Mouse (Mus musculus) midbrain, embryonic 11.5 days (tissue): ENCODE results near the gene Ifnl3. TPM values are rescaled to one million over a fixed set of nuclear protein-coding genes. Genes with fewer than 3 reads are reported as not detected.

Experiments
- ATAC-seq: fragments of 200-750 bp; cut with Nextera tagmentation; 2 replicates; pipeline ENCODE4 v1.8.0; 2017; ENCODE audit warnings: moderate TSS enrichment, moderate library complexity; ENCODE audit not compliant: low FRiP score
- DNase-seq: peaks from one replicate; pipeline ENCODE4 v3.0.0; 2015; ENCODE audit warnings: low spot score; ENCODE audit errors: missing footprints
- H3K27ac ChIP-seq: fragments of 300-500 bp; sonication (generic); 2 replicates; pipeline ENCODE4 v1.5.1; 2014; ENCODE audit warnings: low read depth, low read length
- H3K27me3 ChIP-seq: fragments of 300-500 bp; sonication (generic); 2 replicates; pipeline ENCODE4 v1.6.1; 2014; ENCODE audit warnings: mild to moderate bottlenecking, low read length, moderate library complexity, mixed read lengths; ENCODE audit not compliant: control insufficient read depth, insufficient read depth
- H3K36me3 ChIP-seq: fragments of 300-500 bp; sonication (generic); 2 replicates; pipeline ENCODE4 v1.6.1; 2014; ENCODE audit warnings: mild to moderate bottlenecking, low read length, moderate library complexity, mixed read lengths; ENCODE audit not compliant: control insufficient read depth, insufficient read depth
- H3K4me1 ChIP-seq: fragments of 300-500 bp; sonication (generic); 2 replicates; pipeline ENCODE4 v1.6.1; 2014; ENCODE audit warnings: low read length; ENCODE audit not compliant: control insufficient read depth, insufficient read depth
- H3K4me2 ChIP-seq: fragments of 300-500 bp; sonication (generic); 2 replicates; pipeline ENCODE4 v1.6.1; 2014; ENCODE audit warnings: mild to moderate bottlenecking, moderate library complexity
- H3K4me3 ChIP-seq: fragments of 300-500 bp; sonication (generic); 2 replicates; pipeline ENCODE4 v1.5.1; 2014; ENCODE audit warnings: low read depth, low read length
- H3K9ac ChIP-seq: fragments of 300-500 bp; sonication (generic); 2 replicates; pipeline ENCODE4 v1.6.1; 2014; ENCODE audit warnings: low read length
- H3K9me3 ChIP-seq: fragments of 300-500 bp; sonication (generic); 2 replicates; pipeline ENCODE4 v1.6.1; 2016; ENCODE audit warnings: low read length; ENCODE audit not compliant: control insufficient read depth
- WGBS: fragments of 180-500 bp; shearing (Covaris S2); extraction: QIAGEN DNeasy Blood & Tissue Kit; methylation state at CpG from one replicate; pipeline ENCODE4 v1.1.7; 2014; 5-methylcytosine and 5-hydroxymethylcytosine counted together
- microRNA-seq: library from miRNA; unstranded; fragments of <30 nt; microRNA quantifications from one replicate; pipeline ENCODE4, GENCODE M21; 2017
- polyA plus RNA-seq: library from polyadenylated mRNA; unstranded; fragments of >200 nt; fragmentation: Nextera tagmentation; extraction: Ambion mirVana; gene quantifications from 2 replicates; pipeline ENCODE4 v1.2.1, GENCODE M21; 2014

Ifnl3 gene
- polyA plus RNA-seq, 1 experiment from 2014 or later: not detected

DNA sequence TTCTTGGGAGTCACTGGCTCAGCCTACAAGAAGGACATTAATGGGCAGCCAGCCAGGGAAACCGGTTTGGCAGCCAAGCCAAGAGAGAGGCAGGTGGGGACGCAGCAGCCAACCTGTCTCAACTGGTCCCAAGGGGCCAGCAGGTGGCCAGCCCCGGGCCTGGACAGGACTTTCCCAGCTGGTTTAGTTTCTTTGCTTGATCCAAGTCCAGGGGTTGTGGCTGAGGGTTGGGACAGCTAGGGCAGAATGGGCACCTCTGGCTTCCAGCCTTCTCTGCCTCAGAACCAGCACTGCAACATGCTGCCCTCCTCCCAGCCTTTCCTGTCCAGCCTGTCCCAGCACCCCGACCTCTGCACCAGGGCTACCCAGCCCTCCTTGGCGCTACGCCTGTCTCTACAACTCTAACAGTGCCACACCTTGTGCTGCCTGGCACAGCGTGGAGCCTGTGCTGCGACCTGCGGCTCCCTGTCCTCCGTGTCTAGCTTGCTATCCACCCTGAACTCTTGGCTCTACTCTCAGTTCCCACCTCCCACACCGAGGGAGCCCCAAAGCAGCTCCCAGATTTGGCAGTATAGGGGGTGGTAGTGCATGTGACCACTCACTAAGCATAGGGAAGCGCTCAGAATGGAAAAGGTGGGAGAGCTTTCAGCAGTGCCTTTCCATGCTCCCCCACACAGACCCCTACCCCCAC, 47.8 kb downstream of the Ifnl3 start:
- Histone ChIP-seq H3K36me3 (peaks cover 8% of the 10 kb centered on the region; the same call in 1 of the 2 replicates), H3K27me3 (no peaks in the 10 kb centered on the region), H3K9me3 (no peaks in the 10 kb centered on the region), H3K9ac (no peak overlapping the region), H3K4me2 (no peak overlapping the region), H3K4me3 (no peak overlapping the region), H3K4me1 (no peaks in the 10 kb centered on the region), H3K27ac (no peak overlapping the region)
- 74% methylated on average over 12 of the region's 12 CpGs for WGBS
- DNase-seq (no peak), ATAC-seq (no peak)

GRCm38 (mm10) chr7:28570982-28571682, 48.5 kb downstream of the Ifnl3 start:
- no peaks in the 10 kb centered on the region for H3K27me3 ChIP-seq
- 67% methylated on average over 5 of the region's 5 CpGs for WGBS
- H3K9ac ChIP-seq: no peak overlapping the region

DNA sequence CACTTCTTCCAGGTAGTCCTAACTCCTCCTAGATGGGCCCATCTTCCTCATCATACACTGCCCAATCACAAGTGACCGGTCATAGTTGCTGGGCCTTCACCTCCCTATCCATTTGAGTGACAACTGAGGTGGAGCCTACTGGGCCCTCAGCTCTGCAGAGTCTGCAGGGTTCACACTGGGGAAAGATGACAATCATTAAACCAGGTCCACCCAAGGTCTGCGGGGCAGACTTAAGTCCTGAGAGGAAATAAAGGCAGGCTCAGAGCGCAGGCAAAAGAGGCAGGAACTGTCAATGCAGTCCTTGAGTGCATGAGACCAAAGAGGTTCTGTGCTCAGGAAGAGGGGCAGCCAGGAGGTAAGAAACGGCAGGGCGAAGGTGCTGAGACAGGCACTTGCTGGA, 50.1 kb downstream of the Ifnl3 start:
- no peak for DNase-seq
- no peak for ATAC-seq
- H3K4me1 ChIP-seq: no peaks in the 10 kb centered on the region
- H3K27me3 ChIP-seq: no peaks in the 10 kb centered on the region
- 93% methylated on average over 5 of the region's 5 CpGs for WGBS
- H3K36me3 ChIP-seq: no peaks in the 10 kb centered on the region
- no peak overlapping the region for H3K27ac ChIP-seq
- H3K9me3 ChIP-seq: no peaks in the 10 kb centered on the region
- H3K9ac ChIP-seq: no peak overlapping the region
- no peak overlapping the region for H3K4me3 ChIP-seq
- no peak overlapping the region for H3K4me2 ChIP-seq

More at GRCm38 (mm10) chr7:28570982-28571682, 48.5 kb downstream of the Ifnl3 start:
- Histone ChIP-seq H3K4me2 (no peak overlapping the region), H3K36me3 (peaks cover 8% of the 10 kb centered on the region; the same call in 1 of the 2 replicates), H3K4me1 (no peaks in the 10 kb centered on the region), H3K27ac (no peak overlapping the region), H3K9me3 (no peaks in the 10 kb centered on the region), H3K4me3 (no peak overlapping the region)
- ATAC-seq: no peak
- no peak for DNase-seq

GRCm38 (mm10) chr7:28573236-28573635, 50.6 kb downstream of the Ifnl3 start:
- Histone ChIP-seq H3K36me3 (no peaks in the 10 kb centered on the region), H3K4me3 (no peak overlapping the region), H3K27me3 (no peaks in the 10 kb centered on the region), H3K9ac (no peak overlapping the region), H3K27ac (no peak overlapping the region), H3K4me2 (no peak overlapping the region), H3K9me3 (no peaks in the 10 kb centered on the region), H3K4me1 (no peaks in the 10 kb centered on the region)
- ATAC-seq (no peak), DNase-seq (no peak)
- 92% methylated on average over 3 of the region's 3 CpGs for WGBS

Small RNA genes within 50 kb of the gene (microRNA-seq; reads per million reads assigned to microRNA genes)
- gene Mir7049: 1.3 reads per million

Other genes with a start within 250 kb of the Ifnl3 start
- gene Eid2b, start 245.1 kb upstream of the Ifnl3 start, polyA plus RNA-seq: 18.0 and 21.9 TPM in 2 replicates
- gene Selenov, start 231.7 kb upstream of the Ifnl3 start, polyA plus RNA-seq: 0.41 and 0.48 TPM in 2 replicates
- gene Dll3, start 220.6 kb upstream of the Ifnl3 start, polyA plus RNA-seq: 89.6 and 90.0 TPM in 2 replicates
- 195 and 214 TPM in 2 replicates for gene Timm50, start 210.8 kb upstream of the Ifnl3 start, polyA plus RNA-seq
- 71.3 and 82.2 TPM in 2 replicates for gene Supt5, start 184.1 kb upstream of the Ifnl3 start, polyA plus RNA-seq
- 740 and 824 TPM in 2 replicates for gene Rps16, start 172.2 kb upstream of the Ifnl3 start, polyA plus RNA-seq
- 36.1 and 39.4 TPM in 2 replicates for gene Plekhg2, start 150.2 kb upstream of the Ifnl3 start, polyA plus RNA-seq
- gene Zfp36, start 142.6 kb upstream of the Ifnl3 start, polyA plus RNA-seq: 3.3 and 3.5 TPM in 2 replicates
- gene Med29, start 130.1 kb upstream of the Ifnl3 start, polyA plus RNA-seq: 44.4 and 50.5 TPM in 2 replicates
- gene Paf1, start 129.9 kb upstream of the Ifnl3 start, polyA plus RNA-seq: 72.8 and 83.8 TPM in 2 replicates
- 6.3 and 7.5 TPM in 2 replicates for gene Gmfg, start 85.4 kb upstream of the Ifnl3 start, polyA plus RNA-seq
- gene Lrfn1, start 70.9 kb upstream of the Ifnl3 start, polyA plus RNA-seq: 4.5 and 5.0 TPM in 2 replicates
- not detected in 2 replicates for gene Ifnl2, start 12.4 kb upstream of the Ifnl3 start, polyA plus RNA-seq
- gene Sycn, start 18.0 kb downstream of the Ifnl3 start, polyA plus RNA-seq: not detected in 2 replicates
- not detected in 2 replicates for gene Nccrp1, start 24.4 kb downstream of the Ifnl3 start, polyA plus RNA-seq
- gene Samd4b, start 75.3 kb downstream of the Ifnl3 start, polyA plus RNA-seq: 23.8 and 27.8 TPM in 2 replicates
- gene Pak4, start 75.3 kb downstream of the Ifnl3 start, polyA plus RNA-seq: 29.6 and 32.5 TPM in 2 replicates
- gene Acp7, start 108.5 kb downstream of the Ifnl3 start, polyA plus RNA-seq: not detected in 2 replicates
- 3.8 TPM in 2 replicates for gene Fbxo27, start 170.0 kb downstream of the Ifnl3 start, polyA plus RNA-seq
- gene Fbxo17, start 194.0 kb downstream of the Ifnl3 start, polyA plus RNA-seq: 5.8 and 6.0 TPM in 2 replicates
- gene Mrps12, start 219.0 kb downstream of the Ifnl3 start, polyA plus RNA-seq: 127 and 135 TPM in 2 replicates
- 25.9 and 27.7 TPM in 2 replicates for gene Sars2, start 219.2 kb downstream of the Ifnl3 start, polyA plus RNA-seq
- gene Ccer2, start 233.3 kb downstream of the Ifnl3 start, polyA plus RNA-seq: not detected in 2 replicates
- 66.2 and 76.5 TPM in 2 replicates for gene Sirt2, start 243.9 kb downstream of the Ifnl3 start, polyA plus RNA-seq
- 39.0 and 43.9 TPM in 2 replicates for gene Nfkbib, start 244.7 kb downstream of the Ifnl3 start, polyA plus RNA-seq